Mouse (Mus musculus) stomach, postnatal 0 days (tissue): Measurements from ENCODE around the gene Gm21477. TPM values are rescaled to one million over a fixed set of nuclear protein-coding genes. Genes with fewer than 3 reads are reported as not detected.
"Not testable (repeated sequence)": the region's sequence is repeated elsewhere in the genome, so short reads cannot be mapped to it uniquely, and the experiment has no call there.

Experiments
- ATAC-seq: fragments of 200-750 bp; cut with Nextera tagmentation; 2 replicates; pipeline ENCODE4 v1.8.0; 2017; ENCODE audit not compliant: low FRiP score, low TSS enrichment
- DNase-seq: peaks from one replicate; pipeline ENCODE4 v3.0.0-alpha.2; 2016; ENCODE audit warnings: low spot score
- H3K27ac ChIP-seq: fragments of 300-500 bp; sonication (generic); replicated peaks from 2 replicates; pipeline ENCODE4 v1.5.1; 2014; ENCODE audit warnings: mild to moderate bottlenecking, control low read depth
- H3K27me3 ChIP-seq: fragments of 300-500 bp; sonication (generic); 2 replicates; pipeline ENCODE4 v1.6.1; 2014; ENCODE audit warnings: low read length; ENCODE audit not compliant: control insufficient read depth, insufficient read depth
- H3K36me3 ChIP-seq: fragments of 300-500 bp; sonication (generic); 2 replicates; pipeline ENCODE4 v1.6.1; 2014; ENCODE audit warnings: low read length, mixed read lengths; ENCODE audit not compliant: control insufficient read depth, insufficient read depth
- H3K4me1 ChIP-seq: fragments of 300-500 bp; sonication (generic); replicated peaks from 2 replicates; pipeline ENCODE4 v1.6.1; 2014; ENCODE audit warnings: antibody characterized with exemption; ENCODE audit not compliant: control insufficient read depth, insufficient read depth
- H3K4me2 ChIP-seq: fragments of 300-500 bp; sonication (generic); replicated peaks from 2 replicates; pipeline ENCODE4 v1.6.1; 2014; ENCODE audit warnings: low read depth, mild to moderate bottlenecking, control low read depth, moderate library complexity
- H3K4me3 ChIP-seq: fragments of 300-500 bp; sonication (generic); 2 replicates; pipeline ENCODE4 v1.5.1; 2014; ENCODE audit warnings: low read depth, low read length, control low read depth
- H3K9ac ChIP-seq: fragments of 300-500 bp; sonication (generic); 2 replicates; pipeline ENCODE4 v1.6.1; 2014; ENCODE audit warnings: mild to moderate bottlenecking, low read length, control low read depth, mixed read lengths
- H3K9me3 ChIP-seq: fragments of 300-500 bp; sonication (generic); 2 replicates; pipeline ENCODE4 v1.6.1; 2016; ENCODE audit warnings: low read length; ENCODE audit not compliant: control insufficient read depth
- WGBS: fragments of 180-500 bp; shearing (Covaris S2); extraction: QIAGEN DNeasy Blood & Tissue Kit; methylation state at CpG from one replicate; pipeline ENCODE4 v1.1.7; 2014; 5-methylcytosine and 5-hydroxymethylcytosine counted together
- polyA plus RNA-seq: library from polyadenylated mRNA; unstranded; fragments of >200 nt; fragmentation: Nextera tagmentation; extraction: Ambion mirVana; gene quantifications from 2 replicates; pipeline ENCODE4 v1.2.1, GENCODE M21; 2015

Gene Gm21477
- polyA plus RNA-seq: not detected in 2 replicates

DNA sequence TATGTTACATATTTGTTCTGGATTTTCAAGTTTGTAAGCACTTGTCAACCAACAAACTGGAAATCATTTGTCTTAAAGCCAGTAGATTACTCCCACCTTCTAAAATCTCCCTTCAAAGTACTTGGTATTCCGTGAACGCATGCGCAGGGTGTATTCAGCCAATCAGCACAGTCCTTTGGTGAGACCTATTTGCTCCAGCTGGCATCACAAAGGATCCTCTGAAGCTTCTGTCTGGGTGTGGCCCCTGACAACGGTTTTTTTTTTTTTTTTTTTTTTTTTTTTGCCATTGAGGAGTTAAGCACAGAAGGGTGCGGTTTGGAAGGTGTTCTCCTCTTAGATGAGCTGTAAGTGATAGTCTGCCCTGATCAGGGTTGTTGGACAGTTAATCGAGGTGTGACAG lies at the start of gene Gm21477:
Gene Gm21477 (plus strand): TSS at position 301 of the 400 bp plus-strand sequence.
- whole genome bisulfite sequencing: no CpG with 5 or more reads among the region's 6 CpGs
- H3K4me1 ChIP-seq, H3K9ac ChIP-seq, DNase-seq, H3K27me3 ChIP-seq, ATAC-seq, H3K27ac ChIP-seq, H3K9me3 ChIP-seq, H3K36me3 ChIP-seq, H3K4me2 ChIP-seq, H3K4me3 ChIP-seq: not testable (repeated sequence)
